Mouse (Mus musculus) spleen, adult 12 weeks (tissue): ENCODE measurements around the gene St3gal3.

Experiments used
- DNase-seq: peaks from one replicate; pipeline ENCODE4 v3.0.0; 2022; ENCODE audit warnings: low spot score

St3gal3 gene

GRCm38 (mm10) chr4:117894601-117895000, 240.1 kb downstream of the St3gal3 start:
- DNase-seq: no peak

- peak; percentile 52 for DNase-seq
Observed at GRCm38 (mm10) chr4:117893376-117893775, 241.3 kb downstream of the St3gal3 start.

- peak; percentile 72 for DNase-seq
Observed at GRCm38 (mm10) chr4:117891738-117892161, 243.0 kb downstream of the St3gal3 start, which contains the start of gene Dph2. Dph2 (minus strand) TSS chr4:117892032.

- no peak for DNase-seq
Observed at GRCm38 (mm10) chr4:117890750-117891149, 244.0 kb downstream of the St3gal3 start.

GRCm38 (mm10) chr4:117890031-117890430, 244.7 kb downstream of the St3gal3 start:
- no peak for DNase-seq

DNA sequence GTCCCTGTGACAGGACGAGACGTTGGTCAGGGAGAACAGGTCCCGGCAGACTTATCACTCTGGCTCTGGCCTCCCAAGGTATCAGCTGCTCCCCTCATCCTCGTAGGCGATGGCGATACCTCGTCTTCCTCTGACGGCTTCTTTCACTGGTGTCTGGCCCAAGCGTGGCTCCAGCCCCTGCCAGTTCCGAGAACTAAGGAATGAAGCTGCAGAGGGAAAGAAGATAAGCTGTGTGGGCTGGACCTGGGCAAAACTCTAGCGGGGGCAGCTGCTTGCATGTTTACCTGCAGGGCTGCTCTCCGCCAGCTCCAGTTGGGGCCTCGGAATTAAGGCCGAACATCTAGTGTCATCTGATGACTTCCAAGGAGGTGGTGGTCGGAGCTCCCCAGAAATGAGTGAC, 245.2 kb downstream of the St3gal3 start:
- DNase-seq: no peak

DNA sequence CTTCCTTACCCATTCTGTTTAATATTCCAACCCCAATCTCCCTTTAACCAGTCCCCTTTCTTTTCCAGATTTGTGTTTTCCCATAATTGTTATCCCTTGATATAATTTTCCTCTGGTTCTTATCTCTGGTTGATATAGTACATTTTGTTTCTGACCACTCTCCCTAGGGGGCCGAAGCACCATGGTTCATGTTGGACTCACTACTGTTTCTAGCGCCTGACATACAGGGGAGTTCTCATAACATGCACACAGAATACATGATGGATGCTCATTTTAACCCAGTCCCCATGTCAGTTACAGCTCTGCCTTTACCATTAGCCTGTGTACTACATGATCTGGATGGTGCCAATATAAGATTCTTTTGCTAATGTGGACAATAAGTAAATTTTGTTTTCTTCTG, 246.8 kb downstream of the St3gal3 start:
- DNase-seq: no peak

DNA sequence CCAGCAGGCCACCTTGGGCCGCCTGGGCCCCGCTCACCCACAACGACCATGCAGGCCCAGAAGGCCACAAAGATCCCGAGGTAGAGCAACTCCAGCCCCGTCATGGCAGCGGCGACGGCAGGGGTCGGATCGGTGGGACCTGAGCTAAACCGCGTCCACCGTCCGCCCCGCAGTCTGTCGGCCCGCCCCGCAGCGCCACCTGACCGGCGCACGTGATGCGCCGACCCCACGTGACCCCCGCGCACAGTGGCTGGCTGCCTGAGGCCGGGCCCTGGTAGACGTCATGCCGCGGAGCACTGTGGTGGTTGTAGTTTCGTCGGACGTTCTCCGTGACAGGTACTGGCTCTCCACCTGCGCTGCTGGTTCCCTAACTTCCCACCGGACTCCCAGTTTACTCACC, 247.6 kb downstream of the St3gal3 start, which contains the start of gene Atp6v0b:
Atp6v0b (minus strand) TSS at position 201 of the 400 bp plus-strand sequence.
- peak; percentile 89 for DNase-seq

DNA sequence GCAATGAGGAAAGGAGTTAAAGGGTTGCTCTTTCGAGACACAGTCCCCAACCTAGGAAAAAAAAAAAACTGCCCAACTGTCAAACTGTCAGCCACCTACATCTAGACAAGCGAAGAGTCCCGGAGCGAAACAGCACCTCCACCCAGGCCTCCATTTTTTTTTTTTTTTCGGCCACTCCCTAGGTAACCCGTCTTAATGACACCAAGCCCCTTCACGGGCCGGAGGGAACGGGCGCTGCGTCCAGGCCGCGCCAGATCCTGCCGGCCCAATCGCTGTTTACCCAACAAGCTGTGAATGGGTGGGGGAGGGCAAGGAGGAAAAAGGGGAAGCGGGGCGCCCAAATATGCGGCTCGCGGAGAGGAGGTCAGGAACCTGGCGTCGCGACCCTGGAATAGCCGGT, 248.1 kb downstream of the St3gal3 start:
- DNase-seq: no peak

GRCm38 (mm10) chr4:117885994-117886393, 248.7 kb downstream of the St3gal3 start:
- no peak for DNase-seq

DNA sequence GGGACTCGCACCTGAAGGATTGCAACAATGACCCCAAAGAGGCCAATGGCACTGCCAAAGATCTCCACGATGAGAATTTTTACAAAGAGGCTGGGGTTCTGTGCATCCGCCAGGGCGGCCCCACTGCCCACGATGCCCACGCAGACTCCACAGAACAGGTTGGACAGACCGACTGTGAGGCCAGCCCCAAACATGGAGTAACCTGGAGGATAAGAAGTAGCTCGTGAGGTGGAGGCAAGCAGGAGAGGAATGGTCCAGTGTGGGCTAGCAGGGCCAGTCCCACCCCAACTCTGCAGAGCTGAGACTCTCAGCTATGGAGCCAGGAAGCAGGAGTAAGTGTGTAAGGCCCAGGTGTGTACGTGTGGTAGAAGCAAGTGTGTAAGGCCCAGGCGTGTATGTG, 249.6 kb downstream of the St3gal3 start:
- no peak for DNase-seq

GRCm38 (mm10) chr4:117884146-117884545, 250.6 kb downstream of the St3gal3 start:
- DNase-seq: no peak

DNA sequence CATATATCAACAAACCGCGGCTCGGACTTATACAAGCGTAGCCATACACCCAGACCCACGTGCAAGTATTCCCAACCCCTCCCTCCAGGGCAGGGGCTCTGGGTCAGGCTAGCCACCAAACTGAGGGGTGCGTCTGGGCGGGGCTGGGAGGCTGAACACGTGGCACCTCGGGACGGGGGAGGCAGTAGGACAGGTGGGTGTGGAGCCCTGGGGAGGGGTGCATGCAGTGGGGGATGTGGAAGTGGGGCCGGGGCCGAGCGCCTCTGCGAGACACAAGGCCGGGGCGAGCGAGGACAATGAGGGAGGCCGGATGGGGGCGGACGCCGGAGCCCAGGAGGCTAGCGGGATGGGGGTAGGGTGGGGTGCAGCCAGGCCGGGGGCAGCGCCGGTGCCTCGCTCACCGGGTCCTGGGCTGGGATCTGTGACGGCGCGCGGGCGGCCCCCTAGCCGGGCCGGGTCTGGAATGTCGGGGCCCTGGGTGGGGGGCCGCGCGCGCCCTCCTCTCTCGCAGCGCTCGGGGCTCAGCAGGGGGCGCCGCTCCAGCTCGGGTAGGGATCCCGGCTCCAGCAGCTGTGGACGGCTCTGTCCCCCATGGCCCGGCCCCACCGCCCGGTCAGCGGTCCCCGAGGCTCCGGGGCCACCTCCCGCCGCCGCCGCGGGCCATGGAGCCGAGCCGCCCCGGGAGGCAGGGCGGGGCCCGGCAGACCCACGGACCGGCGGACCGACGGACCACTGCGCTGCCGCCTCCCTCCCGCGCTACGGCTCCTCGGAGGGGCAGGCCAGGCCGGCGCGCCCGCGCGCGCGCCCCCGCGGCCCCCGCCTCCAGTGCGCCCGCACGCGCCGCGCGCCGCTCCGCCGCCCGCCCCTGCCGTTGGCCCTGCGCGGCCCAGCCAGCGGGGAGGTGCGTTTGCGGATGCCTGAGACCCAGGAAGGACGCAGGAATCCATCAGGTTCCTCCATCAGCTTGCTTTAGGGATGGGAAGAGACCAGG, 251.7 kb downstream of the St3gal3 start, which contains the start of gene B4galt2:
B4galt2 (minus strand) TSS at position 787 of the 991 bp plus-strand sequence.
- no peak for DNase-seq
